Mouse (Mus musculus) T-helper 1 cell (primary cell): ENCODE data around the gene Ube2k.

Experiments used
- in situ Hi-C: fragments of 300-600 bp; cut with MboI, MseI; formaldehyde crosslinking; loops from one replicate; pipeline ENCODE4 v1.15.1; 2025; ENCODE audit warnings: high pct_unique_total_duplicates

The Ube2k gene

DNA sequence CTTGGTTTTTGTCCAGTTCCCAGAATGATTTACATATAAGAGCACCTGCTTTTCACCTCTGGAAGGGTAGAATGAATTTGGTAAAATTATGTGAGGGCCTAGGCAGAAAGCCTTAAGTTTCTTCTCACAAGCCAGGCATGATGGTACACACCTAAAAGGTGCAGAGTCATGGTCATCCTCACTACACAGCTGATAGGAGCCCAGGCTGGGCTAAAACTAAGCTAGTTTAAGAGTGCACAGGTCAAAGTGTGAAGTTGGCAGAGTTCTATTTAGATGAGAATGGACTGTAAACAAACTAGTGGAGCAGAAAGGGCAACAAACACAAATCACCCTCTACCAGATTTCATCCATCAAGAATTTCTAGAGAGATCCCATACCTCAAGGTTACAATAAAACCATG lies 87.3 kb downstream of the Ube2k start:
- in situ Hi-C loops: loop anchor here (5.0 kb wide), 1 partner anchor 42 kb away; no protein-coding TSS in a partner anchor

DNA sequence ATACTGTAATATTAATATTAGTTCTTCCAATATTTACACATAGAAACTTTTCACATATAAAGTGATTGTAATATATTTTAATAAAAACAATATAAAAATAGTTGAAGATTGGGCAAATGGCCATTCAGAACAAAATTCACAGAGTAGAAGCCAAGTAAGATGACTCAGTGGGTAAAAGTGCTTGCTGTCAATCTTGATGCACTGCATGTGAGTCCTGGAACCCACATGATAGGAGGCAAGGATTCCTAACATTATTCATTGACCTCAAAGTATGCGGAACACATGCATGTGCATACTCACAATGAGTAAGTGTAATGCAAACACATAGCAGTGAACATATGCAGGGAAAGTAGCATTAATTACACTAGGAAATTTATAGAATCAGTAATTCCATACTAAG lies 101.9 kb downstream of the Ube2k start:
- in situ Hi-C loops: no loop called here
